Mouse (Mus musculus) lung, postnatal 0 days (tissue): ENCODE measurements around the gene Mapk8ip1.

Experiments used
- CTCF ChIP-seq: IDR thresholded peaks from 2 replicates; pipeline ENCODE4 v1.5.1; 2016; ENCODE audit warnings: antibody characterized with exemption, mild to moderate bottlenecking
- EP300 ChIP-seq: IDR thresholded peaks from 2 replicates; pipeline ENCODE4 v1.6.1; 2016; ENCODE audit warnings: antibody characterized with exemption, mild to moderate bottlenecking, control low read depth

GRCm38 (mm10) chr2:92371971-92372690 is 28.9 kb downstream of the Mapk8ip1 start:
- peak; percentile 72; the same call in 1 of the 2 replicates for TF ChIP-seq EP300
- TF ChIP-seq CTCF, result no peak
